Comparison of ENCODE assay signal across 27 mouse cellular contexts in genomic region chr12:82987661-82988060, GRCm38 (mm10).
"Had no signal": no experiment of that assay in that cellular context is flagged by ENCODE, and none has a peak within 500 bp of the region (broad histone marks: within the 10 kb centered on the region; RNA-seq: fewer than 3 reads in every experiment).

No protein-coding gene starts in this region.

- H3K4me2 ChIP-seq: heart, embryonic 13.5 days; heart, embryonic 15.5 days; hindbrain, embryonic 12.5 days; hindbrain, embryonic 14.5 days; intestine, embryonic 15.5 days; limb, embryonic 12.5 days; liver, embryonic 11.5 days; liver, embryonic 13.5 days; liver, embryonic 15.5 days had no signal

- DNase-seq: gastrocnemius, postnatal 14 days; gastrocnemius, postnatal 36 days; heart, adult 18-20 months; heart, postnatal 4 days; kidney, adult 18-20 months; kidney, adult 8-10 months; kidney, postnatal 10 days; kidney, postnatal 25 days; kidney, postnatal 4 days; liver; liver, embryonic 13.5 days; liver, postnatal 0 days had no signal

- H3K36me3 ChIP-seq: heart, embryonic 10.5 days; heart, embryonic 13.5 days; heart, embryonic 15.5 days; hindbrain, embryonic 10.5 days; hindbrain, embryonic 12.5 days; intestine, embryonic 15.5 days; limb, embryonic 10.5 days; limb, embryonic 12.5 days; liver, embryonic 13.5 days; liver, embryonic 15.5 days had no signal

- H3K9ac ChIP-seq: heart, embryonic 13.5 days; heart, embryonic 15.5 days; hindbrain, embryonic 12.5 days; hindbrain, embryonic 14.5 days; intestine, embryonic 15.5 days; limb, embryonic 12.5 days; liver, embryonic 13.5 days; liver, embryonic 15.5 days; liver, postnatal 0 days had no signal

- H3K27ac ChIP-seq: heart, embryonic 10.5 days; heart, embryonic 13.5 days; heart, embryonic 15.5 days; hindbrain, embryonic 10.5 days; hindbrain, embryonic 12.5 days; hindbrain, embryonic 14.5 days; intestine, embryonic 15.5 days; layer of hippocampus, adult 2 months; limb, embryonic 10.5 days; limb, embryonic 12.5 days; liver, embryonic 13.5 days; liver, embryonic 15.5 days had no signal

- ATAC-seq: hindbrain, embryonic 16.5 days; inflammation-experienced regulatory T-cells, adult 6 months; intestine, embryonic 15.5 days; intestine, postnatal 0 days; liver, postnatal 0 days had no signal

- H3K4me1 ChIP-seq: hindbrain, embryonic 10.5 days; hindbrain, embryonic 12.5 days; intestine, embryonic 15.5 days; limb, embryonic 10.5 days; liver, embryonic 13.5 days; liver, embryonic 15.5 days had no signal

- H3K9me3 ChIP-seq: heart, embryonic 10.5 days; heart, embryonic 13.5 days; heart, embryonic 15.5 days; hindbrain, embryonic 10.5 days; hindbrain, embryonic 12.5 days; intestine, embryonic 15.5 days; limb, embryonic 10.5 days; limb, embryonic 12.5 days; liver, embryonic 13.5 days; liver, embryonic 15.5 days had no signal

- H3K27me3 ChIP-seq: heart, embryonic 13.5 days; heart, embryonic 15.5 days; hindbrain, embryonic 12.5 days; intestine, embryonic 15.5 days; limb, embryonic 12.5 days; liver, embryonic 13.5 days; liver, embryonic 15.5 days had no signal

- H3K4me3 ChIP-seq: heart, embryonic 10.5 days; heart, embryonic 13.5 days; heart, embryonic 15.5 days; hindbrain, embryonic 10.5 days; hindbrain, embryonic 12.5 days; intestine, embryonic 15.5 days; layer of hippocampus, adult 2 months; limb, embryonic 10.5 days; limb, embryonic 12.5 days; liver, embryonic 13.5 days; liver, embryonic 15.5 days had no signal
